ENCODE assay signal across 13 mouse cellular contexts in the genomic region with DNA sequence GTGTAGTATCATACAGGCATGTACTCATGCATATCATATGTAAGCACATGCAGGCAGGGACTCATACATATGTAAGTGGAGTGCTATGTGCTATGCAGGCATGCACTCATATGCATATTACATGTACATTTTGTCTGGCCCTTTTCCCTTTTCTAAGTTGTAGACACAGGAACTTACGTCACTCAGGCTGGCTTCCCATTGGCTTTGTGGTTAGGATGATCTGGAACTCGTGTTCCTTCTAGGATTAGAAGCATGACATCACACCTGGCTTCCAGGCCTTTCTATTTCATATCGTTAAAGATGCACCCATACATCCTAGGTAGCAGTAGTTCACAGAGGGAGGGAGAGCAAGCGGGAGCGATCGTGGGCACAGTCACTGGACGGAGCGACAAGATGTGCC.
"Had no signal": no experiment of that assay in that cellular context is flagged by ENCODE, and none has a peak within 500 bp of the region (broad histone marks: within the 10 kb centered on the region; RNA-seq: fewer than 3 reads in every experiment).

No protein-coding gene starts in this region.

- H3K4me3 ChIP-seq: megakaryocyte, embryonic 14.5 days; midbrain, embryonic 13.5 days; midbrain, embryonic 15.5 days; neural tube, embryonic 12.5 days; stomach, embryonic 15.5 days had no signal

- H3K36me3 ChIP-seq: midbrain, embryonic 13.5 days; midbrain, embryonic 15.5 days; neural tube, embryonic 12.5 days; stomach, embryonic 15.5 days had no signal

- ATAC-seq: midbrain, embryonic 13.5 days; midbrain, embryonic 15.5 days had no signal

- H3K27ac ChIP-seq: midbrain, embryonic 13.5 days; midbrain, embryonic 15.5 days; neural tube, embryonic 12.5 days; stomach, embryonic 15.5 days had no signal

- H3K9ac ChIP-seq: lung, embryonic 14.5 days; midbrain, embryonic 13.5 days; midbrain, embryonic 15.5 days; neural tube, embryonic 12.5 days; stomach, embryonic 15.5 days had no signal

- H3K9me3 ChIP-seq: megakaryocyte, embryonic 14.5 days; midbrain, embryonic 13.5 days; midbrain, embryonic 15.5 days; neural tube, embryonic 12.5 days; stomach, embryonic 15.5 days had no signal

- DNase-seq: lung, adult 18-20 months; lung, embryonic 14.5 days; lung, postnatal 10 days; lung, postnatal 4 days; right cerebral cortex, postnatal 14 days; thymus, adult 2 months; thymus, postnatal 36 days had no signal

- H3K4me1 ChIP-seq: midbrain, embryonic 13.5 days; midbrain, embryonic 15.5 days; neural tube, embryonic 12.5 days had no signal

- H3K4me2 ChIP-seq: lung, embryonic 14.5 days; midbrain, embryonic 11.5 days; midbrain, embryonic 13.5 days; midbrain, embryonic 15.5 days; neural tube, embryonic 12.5 days; stomach, embryonic 15.5 days had no signal

- H3K27me3 ChIP-seq: midbrain, embryonic 13.5 days; neural tube, embryonic 12.5 days; stomach, embryonic 15.5 days had no signal
